Mouse (Mus musculus): ENCODE results near the gene Mrps34.
"Not testable (repeated sequence)": the region's sequence is repeated elsewhere in the genome, so short reads cannot be mapped to it uniquely, and the experiment has no call there.

Mrps34 gene

GRCm38 (mm10) chr17:24900014-24900413 is 5.1 kb downstream of the Mrps34 start:
- no peak for DNase-seq

DNA sequence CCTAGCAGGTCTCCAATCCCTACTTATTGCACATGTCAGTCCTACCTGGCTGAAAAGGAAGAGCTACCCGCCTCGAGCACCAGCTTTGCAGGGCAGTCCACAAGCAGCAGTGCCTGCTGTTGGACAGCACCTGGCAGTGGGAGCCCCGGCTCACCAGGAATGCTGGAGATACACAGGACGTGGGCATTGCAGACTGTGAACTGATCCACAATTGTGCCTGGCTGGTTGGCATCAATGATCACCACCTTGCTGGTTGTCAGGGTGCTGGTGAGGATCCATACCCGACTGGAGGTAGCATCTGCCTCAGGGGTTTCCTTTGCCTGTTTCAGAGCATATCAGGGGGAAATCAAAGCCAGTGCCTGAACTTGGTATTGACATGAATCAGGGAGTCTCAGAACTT is 7.2 kb downstream of the Mrps34 start:
- DNase-seq: no peak

GRCm38 (mm10) chr17:24902671-24903474 is 8.0 kb downstream of the Mrps34 start:
- peak in 1 of 2 experiments; percentile 39 for DNase-seq

GRCm38 (mm10) chr17:24903767-24904166 is 8.9 kb downstream of the Mrps34 start:
- DNase-seq: no peak

GRCm38 (mm10) chr17:24907591-24907990 is 12.7 kb downstream of the Mrps34 start:
- DNase-seq: no peak

- DNase-seq: no peak
These were observed 19.1 kb downstream of the Mrps34 start for GRCm38 (mm10) chr17:24913984-24914383.

GRCm38 (mm10) chr17:24923246-24923645 is 28.3 kb downstream of the Mrps34 start:
- DNase-seq: no peak

GRCm38 (mm10) chr17:24929506-24929905 is 34.6 kb downstream of the Mrps34 start:
- DNase-seq: no peak

- DNase-seq: no peak
These were observed 37.5 kb downstream of the Mrps34 start for GRCm38 (mm10) chr17:24932431-24932830.

GRCm38 (mm10) chr17:24933163-24933562 is 38.2 kb downstream of the Mrps34 start:
- DNase-seq: no peak

GRCm38 (mm10) chr17:24934926-24935325 is 40.0 kb downstream of the Mrps34 start:
- DNase-seq: no peak

DNA sequence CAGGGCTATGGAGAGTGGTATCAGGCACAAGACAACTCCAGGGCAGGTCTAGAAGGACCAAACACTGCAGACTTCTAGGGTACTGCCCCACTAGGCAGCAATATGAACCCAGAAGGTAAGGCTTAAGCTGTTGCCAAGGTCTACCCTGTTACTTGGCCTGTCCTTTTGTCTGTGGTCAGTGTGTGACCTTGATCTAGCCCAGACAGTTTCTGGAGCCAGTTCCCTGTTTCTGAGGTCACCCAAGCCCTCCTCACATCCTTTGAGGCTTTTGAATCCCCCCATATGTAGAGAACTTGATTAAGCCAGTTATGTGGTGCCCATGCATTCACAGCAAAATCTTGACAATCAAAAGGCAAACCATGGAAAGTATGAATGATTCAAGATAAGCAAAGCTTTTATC is 40.8 kb downstream of the Mrps34 start:
- DNase-seq: no peak

- DNase-seq: peak; percentile 95
These were observed 41.6 kb downstream of the Mrps34 start, which contains the start of gene Mapk8ip3 for GRCm38 (mm10) chr17:24936259-24937237. TSS of gene Mapk8ip3 (minus strand) at chr17:24936977.

GRCm38 (mm10) chr17:24937266-24937665 is 42.4 kb downstream of the Mrps34 start:
- no peak for DNase-seq

- DNase-seq: peak; percentile 40 to 46
These were observed 47.5 kb downstream of the Mrps34 start for GRCm38 (mm10) chr17:24942453-24942852.

- no peak for DNase-seq
These were observed 48.1 kb downstream of the Mrps34 start for GRCm38 (mm10) chr17:24943036-24943435.

GRCm38 (mm10) chr17:24943589-24943988 is 48.7 kb downstream of the Mrps34 start:
- not testable (repeated sequence) for DNase-seq
